8 mouse cellular contexts compared by ENCODE assay signal in the genomic region with DNA sequence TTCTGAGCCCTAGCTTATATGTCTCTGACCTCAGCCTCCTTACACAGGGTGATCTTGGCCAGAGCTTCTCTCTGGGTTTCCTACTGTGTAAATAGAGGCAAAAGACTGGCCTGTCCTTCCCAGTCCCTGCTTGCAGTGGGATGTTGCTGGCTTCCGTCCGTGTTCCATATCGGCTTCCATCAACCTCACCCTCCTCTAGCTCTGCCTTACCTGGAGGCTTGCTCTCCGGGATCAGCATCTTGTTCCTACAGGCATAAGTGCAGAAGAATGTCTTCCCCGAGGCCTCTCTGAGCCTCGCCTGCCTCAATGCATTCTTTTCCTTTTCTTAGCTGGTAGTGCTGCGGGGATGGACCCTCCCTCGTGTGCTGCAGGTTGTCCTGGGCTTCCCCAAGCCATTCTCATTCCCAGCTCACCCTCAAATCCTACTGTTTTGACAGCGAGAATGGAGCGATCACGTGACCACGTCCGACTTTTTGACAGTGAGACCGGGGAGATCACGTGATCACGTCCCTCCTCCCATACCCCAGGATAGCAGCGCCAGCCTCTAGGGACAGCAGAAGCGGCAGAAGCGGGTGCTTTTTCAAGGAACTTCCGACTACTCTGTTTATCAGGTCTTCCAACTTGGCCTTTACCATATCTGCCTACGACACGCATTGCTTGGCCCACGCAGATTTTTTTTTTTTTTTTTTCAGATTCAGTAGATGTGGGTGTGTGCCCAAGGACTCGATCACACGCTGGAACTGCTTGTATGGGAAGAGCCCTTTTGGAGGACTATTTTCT. TPM values are rescaled to one million over a fixed set of nuclear protein-coding genes. Genes with fewer than 3 reads are reported as not detected.
DNase-seq lines count a peak whose midpoint lies in the region; ATAC-seq and TF ChIP-seq lines count a peak whose summit lies in the region.

No protein-coding gene starts in this region.

- DNase-seq in ES-CJ7 (ENCODE audit: low read depth, low spot score): peak; percentile 91
- peak; percentile 83 for DNase-seq in cerebellum, adult 11-12 months
- DNase-seq in heart, postnatal 36 days: peak; percentile 51 to 52
- DNase-seq in layer of hippocampus, adult 11-12 months (ENCODE audit: low spot score): peak; percentile 84

- 3% methylated on average over 25 of the region's 25 CpGs for WGBS in forebrain, embryonic 16.5 days
- WGBS in liver, embryonic 16.5 days (ENCODE audit: insufficient replicate concordance): 2% methylated on average over 25 of the region's 25 CpGs
- WGBS in neural tube, embryonic 12.5 days: 7% methylated on average over 25 of the region's 25 CpGs

- no peaks in the 10 kb centered on the region for H3K27me3 ChIP-seq in forebrain, embryonic 16.5 days (replicated peaks; ENCODE audit: control insufficient read depth, insufficient read depth, low read length)
- H3K27me3 ChIP-seq in liver, embryonic 16.5 days (ENCODE audit: control insufficient read depth, insufficient read depth, low read depth, low read length): no peaks in the 10 kb centered on the region
- 0 out of 2 replicates have a peak, but pooled peaks cover 6% of the 10 kb centered on the region for H3K27me3 ChIP-seq in neural tube, embryonic 12.5 days (replicated peaks)
- H3K27me3 ChIP-seq in testis, adult 2 months (ENCODE audit: control insufficient read depth, insufficient read depth, low read length): no peaks in the 10 kb centered on the region

- H3K27ac ChIP-seq in forebrain, embryonic 16.5 days (ENCODE audit: low read length): no peak overlapping the region
- H3K27ac ChIP-seq in liver, embryonic 16.5 days (ENCODE audit: low read length): no peak overlapping the region
- H3K27ac ChIP-seq in neural tube, embryonic 12.5 days: no peak overlapping the region
- no peak overlapping the region for H3K27ac ChIP-seq in testis, adult 2 months (ENCODE audit: control insufficient read depth, insufficient read depth, low read depth, low read length)

- no peaks in the 10 kb centered on the region for H3K9me3 ChIP-seq in forebrain, embryonic 16.5 days (ENCODE audit: control insufficient read depth, low read length)
- H3K9me3 ChIP-seq in liver, embryonic 16.5 days (replicated peaks; ENCODE audit: control insufficient read depth, low read length): no peaks in the 10 kb centered on the region
- H3K9me3 ChIP-seq in neural tube, embryonic 12.5 days: no peaks in the 10 kb centered on the region

- peak overlapping the region; percentile 44 for H3K9ac ChIP-seq in forebrain, embryonic 16.5 days (replicated peaks; ENCODE audit: low read depth, low read length)
- peak overlapping the region; percentile 19; the same call in 1 of the 2 replicates for H3K9ac ChIP-seq in liver, embryonic 16.5 days (ENCODE audit: low read depth, low read length)
- H3K9ac ChIP-seq in neural tube, embryonic 12.5 days: peak overlapping the region; percentile 49

- H3K4me1 ChIP-seq in forebrain, embryonic 16.5 days (replicated peaks; ENCODE audit: control insufficient read depth, insufficient read depth, low read length): peaks cover 12% of the 10 kb centered on the region
- peaks cover 3% of the 10 kb centered on the region for H3K4me1 ChIP-seq in liver, embryonic 16.5 days (ENCODE audit: control insufficient read depth, low read depth, low read length)
- H3K4me1 ChIP-seq in neural tube, embryonic 12.5 days: peaks cover 5% of the 10 kb centered on the region; the same call in 1 of the 2 replicates
- peaks cover 4% of the 10 kb centered on the region for H3K4me1 ChIP-seq in testis, adult 2 months (ENCODE audit: control insufficient read depth, insufficient read depth, low read length)

- peak; percentile 85 for ATAC-seq in forebrain, embryonic 16.5 days
- ATAC-seq in liver, embryonic 16.5 days (ENCODE audit: low read depth): peak; percentile 69
- ATAC-seq in neural tube, embryonic 12.5 days (ENCODE audit: low FRiP score, low read depth): peak; percentile 90

- intact Hi-C loops in heart, postnatal 36 days (cut with DNase I): no loop called here

- peak overlapping the region; percentile 65 for H3K4me2 ChIP-seq in forebrain, embryonic 16.5 days (ENCODE audit: low read length)
- peak overlapping the region; percentile 72 for H3K4me2 ChIP-seq in liver, embryonic 16.5 days (ENCODE audit: low read depth, low read length)
- H3K4me2 ChIP-seq in neural tube, embryonic 12.5 days (replicated peaks): peak overlapping the region; percentile 80

- TF ChIP-seq CTCF in testis, adult 2 months (IDR thresholded peaks at IDR 0.05; ENCODE audit: control insufficient read depth, insufficient read depth, insufficient replicate concordance, low read depth, low read length): no peak

- no peak for TF ChIP-seq POLR2A in testis, adult 2 months (IDR thresholded peaks at IDR 0.05; ENCODE audit: control insufficient read depth, low read depth, low read length)

- H3K4me3 ChIP-seq in forebrain, embryonic 16.5 days (replicated peaks; ENCODE audit: low read length): peak overlapping the region; percentile 52
- peak overlapping the region; percentile 48 for H3K4me3 ChIP-seq in liver, embryonic 16.5 days (ENCODE audit: low read depth, low read length)
- peak overlapping the region; percentile 45 for H3K4me3 ChIP-seq in neural tube, embryonic 12.5 days
- H3K4me3 ChIP-seq in testis, adult 2 months (ENCODE audit: control insufficient read depth, low read depth, low read length): peak overlapping the region; percentile 71

- H3K36me3 ChIP-seq in forebrain, embryonic 16.5 days (ENCODE audit: control insufficient read depth, insufficient read depth): no peaks in the 10 kb centered on the region
- H3K36me3 ChIP-seq in liver, embryonic 16.5 days (ENCODE audit: control insufficient read depth, insufficient read depth): no peaks in the 10 kb centered on the region
- no peaks in the 10 kb centered on the region for H3K36me3 ChIP-seq in neural tube, embryonic 12.5 days
- no peaks in the 10 kb centered on the region for H3K36me3 ChIP-seq in testis, adult 2 months (ENCODE audit: control insufficient read depth, insufficient read depth, low read length)

RNA-seq across cellular contexts. Expression of gene Il1r2, which starts 11.7 kb away (rescaled TPM):
- polyA plus RNA-seq in forebrain, embryonic 16.5 days (2015; fragmentation: Nextera tagmentation; extraction: Ambion mirVana): 0.20 and 0.51 TPM in 2 replicates
- total RNA-seq in heart, postnatal 36 days (2021): not detected
- 1.9 and 2.0 TPM in 2 replicates for polyA plus RNA-seq in liver, embryonic 16.5 days (2015; fragmentation: Nextera tagmentation; extraction: Ambion mirVana)
- 0.19 and 0.27 TPM in 2 replicates for polyA plus RNA-seq in neural tube, embryonic 12.5 days (2016; fragmentation: Nextera tagmentation; extraction: Ambion mirVana)
- polyA plus RNA-seq in testis, adult 2 months (2012; rRNA removed): 0.12 TPM in 1 of 2 replicates, not detected in the other
